Mouse (Mus musculus) kidney, adult 2 months (tissue): ENCODE measurements around the gene Olfr139.

Experiments
- CTCF ChIP-seq: fragments of 200-500 bp; conservative IDR thresholded peaks from 2 replicates; pipeline ENCODE4 v1.5.1; 2011; ENCODE audit warnings: low read depth, mild to moderate bottlenecking, control low read depth, low read length, moderate library complexity, mixed read lengths; ENCODE audit not compliant: insufficient read depth, insufficient read length
- POLR2A ChIP-seq: fragments of 200-500 bp; IDR thresholded peaks from one replicate; pipeline ENCODE4 v1.6.1; 2011; ENCODE audit warnings: low read depth, low read length, control low read depth

GRCm38 (mm10) chr11:74056451-74056850 lies at the start of gene Olfr139, which contains the start of gene Olfr399:
- TF ChIP-seq CTCF: no peak
- TF ChIP-seq POLR2A: no peak
